Mouse (Mus musculus): ENCODE measurements around the gene Tmem265.

DNA sequence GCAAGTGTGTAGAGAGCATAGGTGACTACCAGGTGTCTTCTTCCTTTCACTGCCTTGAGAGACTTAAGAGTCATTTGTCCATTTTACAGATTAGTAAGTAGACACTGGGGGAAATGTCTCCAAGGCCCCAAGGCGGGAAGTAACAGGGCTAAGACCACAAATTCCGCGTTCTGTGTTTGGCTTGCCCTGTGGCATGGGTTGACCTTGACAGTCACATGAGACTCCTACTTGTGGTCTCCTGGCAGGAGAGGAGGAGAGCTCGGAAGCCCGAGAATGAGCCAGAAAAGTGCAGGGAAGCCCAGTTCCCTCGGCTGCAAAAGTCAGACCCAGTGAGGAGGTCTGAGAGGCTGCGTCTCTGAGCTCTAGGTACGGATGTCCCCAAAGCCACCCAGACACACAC lies 52.3 kb downstream of the Tmem265 start:
- TF ChIP-seq CTCF (conservative IDR thresholded peaks at IDR 0.05; ENCODE audit: insufficient read depth, insufficient read length, low read depth, low read length) (no peak), POLR2A (IDR thresholded peaks at IDR 0.05; ENCODE audit: low read depth, low read length) (no peak)
